Mouse (Mus musculus): ENCODE results near the gene Tmem37.

Tmem37 gene

DNA sequence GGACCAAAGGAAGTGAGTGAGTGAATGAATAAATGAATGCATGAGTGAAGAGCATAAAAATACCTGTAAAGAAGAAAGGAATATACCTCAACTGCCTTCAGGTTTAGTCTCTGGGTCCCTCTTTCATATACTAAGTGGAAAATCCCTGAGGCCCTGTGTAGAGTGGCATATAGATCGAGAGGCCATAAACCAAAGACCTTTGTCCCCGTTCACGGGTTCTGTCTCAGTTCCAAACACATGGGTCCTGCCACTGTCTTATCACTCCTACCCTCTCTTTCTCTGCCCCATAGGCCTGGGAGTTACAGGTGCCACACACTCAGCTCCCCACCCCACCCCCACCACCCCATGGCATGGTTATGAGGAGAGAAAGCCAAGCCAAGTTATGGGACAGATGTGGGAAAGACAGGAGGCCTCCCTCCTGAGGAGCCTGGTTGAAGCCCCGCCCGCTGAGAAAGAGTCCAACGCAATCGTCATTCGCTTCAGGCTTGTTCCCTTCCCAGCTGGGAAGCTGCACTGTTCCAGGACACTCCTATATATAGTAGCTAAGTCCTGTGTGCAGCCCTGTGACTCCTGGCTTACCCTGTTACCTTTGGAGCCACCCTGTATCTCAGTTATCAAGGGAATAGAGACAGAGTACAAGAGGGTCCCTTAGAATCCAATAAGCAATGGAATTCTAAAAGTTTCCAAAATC, 17.2 kb upstream of the Tmem37 start:
- DNase-seq = no peak

DNA sequence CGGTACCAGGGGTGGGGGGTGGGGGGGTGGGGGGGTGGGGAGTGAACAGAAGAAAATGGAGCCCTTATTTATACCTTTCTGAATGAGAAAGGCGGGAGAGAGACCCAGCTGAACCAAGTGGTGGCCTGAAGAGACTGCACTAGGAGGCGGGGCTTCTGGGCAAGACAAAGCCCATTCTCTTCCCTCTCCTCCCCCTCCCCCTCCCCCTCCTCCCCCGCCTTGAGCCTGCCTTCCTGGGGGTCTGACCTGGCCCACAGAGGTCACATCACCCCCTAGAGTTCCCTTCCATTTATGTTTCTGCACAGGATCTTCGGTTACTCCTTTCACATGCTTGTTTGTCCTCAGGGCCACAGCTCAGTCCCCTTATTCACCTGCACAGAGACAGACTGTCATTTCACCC, 15.3 kb upstream of the Tmem37 start:
- DNase-seq = no peak

DNA sequence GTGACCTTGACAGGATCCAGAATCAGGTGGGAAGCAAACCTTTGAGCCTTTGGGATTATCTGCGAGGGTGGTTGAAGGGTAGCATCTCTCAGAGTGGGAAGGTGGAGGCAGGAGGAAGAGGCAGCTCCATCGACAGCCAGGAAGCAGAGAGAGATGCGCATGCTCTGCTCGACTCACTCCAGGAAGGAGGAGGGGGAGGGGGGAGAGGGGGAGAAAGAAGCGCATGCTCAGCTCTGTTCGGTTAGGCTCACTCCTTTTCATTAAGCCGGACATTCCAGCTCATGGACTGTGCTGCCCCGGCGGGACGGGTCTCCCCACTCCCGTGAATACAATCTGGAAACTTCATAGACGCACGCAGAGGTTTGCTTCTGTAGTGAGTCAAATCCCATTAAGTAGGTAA, 12.8 kb upstream of the Tmem37 start:
- no peak for DNase-seq

DNA sequence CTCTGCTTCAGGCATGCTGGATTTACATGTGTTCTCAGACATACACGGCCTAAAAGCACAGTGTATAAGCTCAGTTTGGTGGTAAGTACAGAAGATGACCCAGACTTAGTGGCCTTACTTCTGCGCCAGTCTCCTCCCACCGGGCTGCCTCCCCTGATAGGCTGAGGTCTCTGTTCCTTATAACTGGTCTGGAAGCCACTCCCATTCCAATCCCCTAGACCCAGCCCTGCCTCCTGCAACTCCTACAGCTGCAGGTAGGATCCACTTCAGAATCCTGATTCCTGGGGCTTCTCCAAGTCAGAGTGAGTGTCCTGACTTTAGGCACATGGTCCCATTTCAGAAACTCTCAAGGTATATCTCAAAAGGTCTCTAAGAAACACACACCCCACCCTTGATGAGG, 11.8 kb upstream of the Tmem37 start:
- DNase-seq = no peak

DNA sequence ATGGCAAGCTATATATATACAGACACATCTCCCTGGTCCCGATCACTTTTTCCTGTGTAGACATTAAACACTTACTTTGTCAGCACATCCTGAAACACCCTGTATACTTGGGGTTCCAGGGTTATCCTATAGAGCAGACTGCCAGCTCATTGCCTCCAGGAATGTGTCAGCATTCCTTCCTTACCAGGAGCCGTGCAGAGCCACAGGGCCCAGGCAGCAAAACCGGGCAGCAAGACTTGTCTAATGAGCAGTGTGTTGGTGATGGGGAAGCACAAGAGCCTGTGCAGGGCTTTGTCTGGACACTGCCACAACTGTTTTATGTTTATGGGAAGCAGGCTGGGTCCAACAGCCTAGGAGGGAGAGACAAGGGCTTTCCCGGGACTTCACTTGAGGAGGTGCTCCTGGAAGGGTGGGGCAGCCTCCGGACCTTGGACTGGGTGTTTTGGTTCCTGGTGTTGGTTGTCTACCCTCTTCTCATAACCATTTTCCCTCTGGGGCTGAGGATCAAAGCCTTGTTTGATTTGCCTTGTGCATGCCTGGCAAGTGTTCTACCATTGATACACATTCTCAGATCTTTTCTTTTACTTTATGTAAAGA, 10.1 kb upstream of the Tmem37 start:
- no peak for DNase-seq

DNA sequence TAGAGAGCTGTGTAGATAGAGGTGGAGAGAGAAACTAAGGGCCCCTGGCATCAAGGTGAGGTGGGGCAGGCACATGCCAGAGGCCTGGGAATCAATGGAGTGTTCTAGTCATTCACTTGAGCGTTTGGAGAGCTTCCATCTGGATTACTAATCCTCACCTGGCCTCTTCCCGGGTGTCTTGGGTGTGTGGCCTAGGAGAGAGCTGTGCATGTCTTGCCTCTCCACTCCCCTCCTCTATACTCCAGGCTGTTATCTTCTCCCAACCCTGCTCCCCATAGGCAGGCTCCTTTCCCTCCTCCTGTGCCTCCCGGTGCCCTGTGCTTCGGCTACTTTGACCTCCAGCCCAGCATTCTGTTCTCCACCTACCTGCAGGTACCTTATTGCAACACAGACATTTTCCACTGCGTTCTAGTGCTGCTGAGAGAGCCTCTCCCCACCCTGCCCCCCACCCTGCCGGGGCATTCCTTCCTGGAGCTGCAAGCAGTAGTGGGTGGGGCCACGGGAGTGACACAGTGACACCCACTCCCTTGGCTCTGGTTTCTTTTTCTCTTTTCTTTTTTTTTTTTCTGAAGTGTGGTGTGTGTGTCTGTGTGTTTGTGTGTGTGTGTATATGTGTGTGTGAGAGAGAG, 9.2 kb upstream of the Tmem37 start:
- no peak for DNase-seq

DNA sequence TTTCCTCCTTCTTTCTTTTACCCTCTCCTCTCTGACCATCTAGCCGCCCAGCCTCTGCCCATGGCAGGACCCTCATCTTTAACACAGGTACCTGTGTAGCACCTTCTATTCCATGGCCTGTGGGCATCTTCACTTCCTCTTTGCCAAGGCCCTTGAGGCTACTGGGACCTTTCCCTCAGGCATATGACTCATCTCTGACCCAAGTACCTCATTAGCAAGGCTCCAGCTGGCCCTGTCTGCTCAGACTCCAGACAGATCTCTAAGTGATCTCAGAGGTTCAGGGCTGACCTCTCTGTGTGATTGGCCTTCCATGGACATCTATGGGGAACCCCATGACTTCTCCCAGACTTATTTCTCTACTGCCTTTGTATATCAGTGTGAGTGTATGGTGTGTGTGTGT, 6.8 kb upstream of the Tmem37 start:
- DNase-seq = no peak

DNA sequence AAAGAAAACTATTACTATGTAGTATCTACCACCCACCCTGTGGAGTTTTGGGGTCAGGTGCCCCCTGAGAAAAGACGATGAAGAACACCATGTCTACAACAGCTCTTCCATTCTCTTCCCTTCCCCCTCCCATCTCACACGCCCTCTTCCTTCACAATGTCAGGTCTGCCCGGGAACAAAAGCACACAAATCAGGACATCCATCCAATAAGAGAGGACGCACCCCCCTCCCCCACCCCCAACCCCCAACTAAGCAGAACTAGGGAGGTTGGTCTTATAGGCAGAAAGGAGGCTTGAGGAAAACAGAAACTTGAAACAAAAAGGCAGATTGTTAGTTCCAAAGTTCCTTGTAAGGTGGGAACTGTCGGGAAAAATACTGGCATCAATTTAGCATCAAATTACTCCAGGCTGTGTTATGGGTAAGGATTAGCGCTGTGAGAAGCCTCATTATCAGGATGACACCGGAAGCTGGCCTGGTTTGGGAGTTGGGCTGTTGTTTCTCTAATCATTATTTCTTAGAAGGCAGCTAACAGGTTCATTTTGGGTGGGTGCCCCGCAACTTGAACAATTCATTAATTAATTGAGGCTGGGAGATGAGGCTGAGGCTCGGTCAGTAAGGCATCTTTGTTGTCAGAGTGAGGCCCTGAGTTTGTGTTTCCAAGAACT, 4.0 kb upstream of the Tmem37 start:
- no peak for DNase-seq

DNA sequence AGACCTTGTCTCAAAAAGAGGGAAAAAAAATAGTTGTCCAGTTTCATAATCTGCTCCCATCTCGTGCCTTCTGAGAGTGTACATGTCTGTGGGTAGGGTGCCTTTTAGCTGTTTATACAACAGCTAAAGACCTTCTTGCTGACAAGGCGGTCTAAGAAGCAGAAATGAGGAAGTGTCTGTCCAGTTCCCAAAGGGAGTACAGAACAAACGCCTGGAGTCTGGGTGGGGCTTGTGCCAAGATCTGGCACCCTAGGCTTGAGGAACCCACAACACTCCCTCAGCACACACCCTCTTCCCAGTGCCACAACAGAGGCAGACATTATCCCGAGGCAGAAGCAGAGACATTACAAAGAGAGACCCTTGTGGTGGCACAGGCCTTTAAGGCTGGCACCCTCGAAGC, 1.6 kb upstream of the Tmem37 start:
- DNase-seq = no peak

DNA sequence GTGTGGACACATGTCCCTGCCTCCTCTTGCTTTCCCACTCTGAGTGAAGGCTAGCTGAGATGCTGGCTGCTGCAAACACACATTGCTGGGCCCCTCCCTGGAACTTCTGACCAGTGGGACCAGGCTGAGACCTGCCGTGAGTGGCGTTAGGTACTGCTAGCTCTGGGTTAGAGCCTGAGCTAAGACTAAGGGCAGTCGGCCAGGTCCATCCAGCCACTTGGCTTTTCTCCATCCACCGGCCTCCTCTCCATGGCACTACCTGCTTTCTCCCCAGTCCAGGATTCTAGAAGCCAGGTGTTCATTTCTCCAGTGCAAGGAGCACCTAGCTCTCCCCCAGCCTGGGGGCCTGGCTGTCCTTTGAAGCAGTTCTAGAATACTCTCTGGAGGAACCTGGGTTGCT, 1.1 kb upstream of the Tmem37 start:
- DNase-seq = no peak

DNA sequence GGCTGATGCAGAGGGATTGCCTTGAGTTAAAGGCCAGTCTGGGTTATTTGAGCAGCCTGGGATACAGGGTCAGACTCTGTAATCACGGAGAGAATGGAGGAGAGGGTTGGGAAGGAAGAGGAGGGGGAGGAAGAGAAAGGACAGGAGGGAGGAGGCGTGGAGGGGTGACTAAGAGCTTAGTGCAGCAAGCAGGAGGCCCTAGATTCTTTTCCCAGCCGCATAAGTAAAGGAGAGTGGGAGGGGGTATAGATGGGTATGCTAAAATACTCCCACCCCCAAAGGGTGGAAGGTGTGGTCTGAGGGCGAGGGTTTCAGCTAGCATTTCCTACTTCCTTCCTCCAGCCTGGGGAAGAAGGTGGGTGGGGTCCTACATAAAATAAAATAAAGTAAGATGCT, 431 bp upstream of the Tmem37 start:
- DNase-seq = no peak

DNA sequence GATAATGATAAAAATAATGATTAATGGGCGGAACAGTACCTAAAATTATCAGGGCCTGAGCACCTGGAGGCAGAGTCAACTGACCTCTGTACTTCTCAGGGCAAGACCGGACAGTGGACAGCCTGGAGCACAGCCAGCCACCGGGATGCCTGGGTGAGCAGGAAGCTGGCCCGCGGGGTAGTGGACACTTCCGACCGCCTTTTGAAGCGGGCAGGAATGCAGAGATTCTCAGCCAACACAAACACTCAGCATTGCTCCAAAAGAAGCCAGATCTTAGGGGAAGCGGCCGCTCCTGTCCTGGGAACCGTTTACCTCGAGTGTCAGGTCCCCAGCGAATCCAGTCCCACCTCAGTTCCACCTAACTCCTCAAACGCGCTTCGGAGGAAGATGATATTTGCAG, 974 bp downstream of the Tmem37 start:
- DNase-seq = no peak

DNA sequence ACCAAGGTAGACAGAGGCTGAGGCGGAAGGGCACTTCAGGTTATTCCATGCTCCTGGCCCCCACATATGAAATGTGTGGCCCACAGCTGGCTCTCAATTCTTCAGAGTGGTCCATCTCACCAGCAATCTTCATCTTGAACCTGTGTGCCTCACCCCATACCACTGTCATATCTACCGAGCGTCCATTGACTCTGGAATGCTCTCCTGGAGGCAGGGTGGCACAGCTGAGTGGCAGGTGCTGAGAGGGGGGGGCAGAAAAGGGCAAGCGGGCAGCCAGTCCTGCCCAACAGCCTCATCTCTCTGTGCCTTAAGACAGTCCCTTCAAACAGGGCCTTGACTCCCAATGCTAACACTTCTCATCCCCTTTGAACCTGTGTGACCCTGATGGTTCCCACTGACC, 2.7 kb downstream of the Tmem37 start:
- DNase-seq = no peak

DNA sequence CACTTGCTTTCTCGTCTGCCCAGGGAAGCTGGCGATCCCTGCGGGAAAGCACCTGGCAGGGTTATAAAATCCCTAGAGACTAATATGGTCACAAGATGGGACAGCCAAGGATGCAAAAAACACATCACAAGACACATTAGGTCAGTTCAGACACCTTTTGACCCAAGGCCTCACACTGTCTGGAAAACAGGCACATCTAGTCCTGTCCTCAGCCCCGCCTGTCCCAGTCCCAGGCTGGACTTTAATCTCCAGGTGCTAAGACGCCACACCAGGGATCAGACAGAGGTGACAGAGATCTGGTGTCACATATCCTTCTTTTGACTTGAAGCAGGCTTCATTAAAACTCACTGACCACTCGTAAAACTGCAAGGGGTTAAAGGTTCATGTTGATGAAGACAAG, 3.7 kb downstream of the Tmem37 start:
- no peak for DNase-seq

DNA sequence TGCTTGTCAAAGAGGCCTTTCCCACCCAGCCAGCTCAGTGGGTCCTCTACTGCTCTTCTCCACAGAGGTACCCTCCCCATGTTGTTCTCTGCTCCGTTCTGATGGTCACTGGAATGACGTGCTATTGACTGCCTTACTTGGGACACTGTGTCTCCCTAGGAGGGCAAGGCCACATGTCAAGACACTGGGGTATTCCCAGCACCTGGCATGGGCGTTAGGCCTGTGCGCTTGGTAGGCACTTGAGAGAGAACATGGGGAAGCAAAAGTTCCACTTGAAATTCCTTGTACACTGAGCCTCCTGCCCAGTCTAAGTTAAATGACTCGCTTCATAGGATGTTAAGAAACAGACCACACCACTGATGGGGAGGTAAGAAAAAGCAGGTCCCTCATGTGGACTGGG, 4.8 kb downstream of the Tmem37 start:
- DNase-seq = no peak

DNA sequence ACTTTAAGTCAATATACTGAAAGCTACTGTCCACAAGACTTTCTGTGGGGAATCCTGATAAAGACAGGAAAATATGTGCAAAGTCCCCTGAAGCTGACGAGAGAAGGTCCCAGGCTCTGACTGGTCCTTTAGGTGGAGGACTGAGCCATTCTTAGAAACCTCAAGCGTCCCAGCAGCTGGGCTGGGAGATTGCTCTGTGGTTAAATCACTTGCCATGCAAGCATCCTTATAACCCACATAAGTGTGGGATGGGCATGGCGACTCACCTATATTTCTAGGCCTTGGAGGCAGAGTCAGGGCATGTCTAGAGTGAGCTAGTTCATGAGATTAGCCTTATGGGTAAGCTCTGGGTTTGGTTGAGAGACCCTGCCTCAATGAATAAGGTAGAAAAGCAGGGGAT, 7.2 kb downstream of the Tmem37 start:
- no peak for DNase-seq

DNA sequence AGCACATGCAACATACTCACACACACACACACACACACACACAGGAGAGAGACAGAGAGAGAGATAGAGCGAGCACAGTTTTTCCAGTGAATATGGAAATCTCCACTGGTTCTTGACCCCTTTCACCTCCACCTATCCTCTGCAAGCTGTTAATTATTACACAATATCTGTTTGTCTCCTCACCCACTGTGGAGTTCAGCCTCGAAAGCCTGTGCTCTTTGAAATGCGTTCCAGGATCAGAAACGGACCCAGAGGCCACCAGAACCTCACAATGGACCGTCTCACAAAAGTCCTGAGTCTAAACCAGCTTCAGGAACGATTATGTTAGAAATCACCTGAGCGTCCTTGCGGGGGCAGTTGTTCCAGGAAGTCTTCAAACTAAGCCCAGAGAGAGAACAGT, 7.7 kb downstream of the Tmem37 start:
- no peak for DNase-seq

DNA sequence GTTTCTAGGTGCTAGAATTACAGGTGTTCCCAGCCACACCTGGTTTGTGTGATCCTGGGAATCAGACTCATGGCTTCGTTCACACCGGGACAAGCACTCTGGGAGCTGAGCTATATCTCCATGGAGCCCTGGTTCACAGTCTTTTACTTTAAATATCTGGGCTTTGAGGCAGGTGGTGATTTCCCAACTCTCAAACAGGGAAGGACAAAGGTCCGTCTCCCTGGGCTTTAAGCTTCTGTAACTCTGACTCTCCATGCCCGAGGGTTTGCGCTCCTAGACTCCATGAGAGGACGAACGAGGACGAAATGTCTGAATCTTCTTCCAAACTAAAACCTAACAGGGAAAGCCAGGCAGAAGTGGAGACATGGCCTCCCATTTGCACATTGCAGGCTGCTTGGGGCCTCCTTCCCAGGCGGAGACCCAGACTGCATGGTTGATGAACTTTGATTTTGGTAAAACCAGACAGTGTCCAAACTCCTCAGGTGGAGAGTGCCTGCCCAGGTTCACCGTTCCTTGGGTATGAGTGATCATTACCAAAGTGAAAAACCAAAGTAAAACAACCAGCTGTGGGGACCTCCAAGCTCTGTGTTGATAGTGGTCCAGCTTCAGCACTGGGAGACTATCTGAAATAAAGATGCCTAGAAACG, 9.7 kb downstream of the Tmem37 start:
- no peak for DNase-seq

DNA sequence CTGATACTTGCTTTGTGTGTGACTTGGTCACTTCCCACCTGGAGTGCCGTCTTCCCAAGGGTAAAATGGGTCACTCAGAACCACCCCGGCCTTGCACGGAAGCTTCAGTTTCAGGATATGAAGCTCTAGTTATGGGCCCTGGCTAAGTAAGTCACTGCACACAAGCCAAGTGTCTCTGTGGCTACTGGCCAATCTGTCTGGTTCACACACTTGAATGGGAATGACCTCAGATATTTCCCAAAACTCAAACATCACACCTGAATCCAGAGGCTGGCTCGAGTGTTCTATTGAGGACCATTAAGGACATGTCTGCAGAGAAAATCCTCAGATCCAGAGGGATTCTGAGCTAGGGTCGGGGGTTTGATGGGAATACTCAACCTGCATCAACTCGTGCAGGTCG, 11.6 kb downstream of the Tmem37 start:
- no peak for DNase-seq

DNA sequence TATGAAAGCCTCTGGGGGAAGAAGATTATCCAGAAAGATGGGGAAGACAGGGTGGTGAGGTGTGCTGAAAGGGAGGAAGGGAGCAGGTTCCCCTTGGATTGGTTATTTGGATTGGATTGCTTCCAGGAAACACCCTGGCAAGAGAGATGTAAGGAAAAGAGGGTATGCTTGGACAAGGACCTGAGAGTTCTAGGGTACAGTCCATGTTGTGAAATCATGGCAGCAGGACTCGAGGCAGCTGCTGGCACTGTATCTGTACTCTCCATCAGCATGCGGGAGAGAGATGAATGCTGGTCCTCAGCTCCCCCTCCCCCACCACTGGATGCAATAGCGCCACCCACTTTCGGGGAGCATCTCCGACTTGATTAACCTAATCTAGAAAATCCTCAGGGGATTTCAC, 13.2 kb downstream of the Tmem37 start:
- DNase-seq = no peak

DNA sequence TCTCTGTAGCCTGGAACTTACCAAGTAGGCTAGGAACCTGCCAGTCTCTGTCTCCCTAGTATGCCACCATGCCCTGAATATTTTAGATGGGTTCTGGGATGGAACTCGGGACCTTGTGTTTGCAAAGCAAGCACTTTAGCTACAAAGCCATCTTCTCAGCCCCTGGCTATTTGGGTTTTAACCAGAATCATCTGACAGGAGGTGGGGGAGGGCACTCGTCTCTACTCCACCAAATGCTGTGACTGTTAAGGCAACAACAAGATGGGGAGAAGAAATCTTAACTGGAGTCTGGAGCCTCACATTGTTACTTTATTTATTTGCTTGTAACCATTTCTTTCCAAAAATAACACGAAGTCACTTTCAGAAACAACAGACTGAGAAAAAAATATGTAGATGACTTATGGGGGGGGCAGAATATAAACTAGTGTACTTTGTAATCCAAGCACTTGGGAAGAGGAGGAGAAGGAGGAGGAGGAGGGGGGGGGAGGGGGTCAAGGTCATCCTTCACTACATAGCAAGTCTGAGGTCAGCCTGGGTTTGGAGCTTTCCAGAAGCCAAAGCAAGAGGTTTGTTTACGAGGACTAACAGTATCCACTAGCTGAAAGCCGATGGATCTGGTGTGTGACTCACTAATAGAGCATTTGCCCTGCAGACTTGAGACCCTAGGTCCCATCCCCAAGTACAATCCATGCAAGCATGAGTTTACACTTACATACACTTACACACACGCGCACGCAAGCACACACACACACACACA, 16.0 kb downstream of the Tmem37 start:
- DNase-seq = no peak

DNA sequence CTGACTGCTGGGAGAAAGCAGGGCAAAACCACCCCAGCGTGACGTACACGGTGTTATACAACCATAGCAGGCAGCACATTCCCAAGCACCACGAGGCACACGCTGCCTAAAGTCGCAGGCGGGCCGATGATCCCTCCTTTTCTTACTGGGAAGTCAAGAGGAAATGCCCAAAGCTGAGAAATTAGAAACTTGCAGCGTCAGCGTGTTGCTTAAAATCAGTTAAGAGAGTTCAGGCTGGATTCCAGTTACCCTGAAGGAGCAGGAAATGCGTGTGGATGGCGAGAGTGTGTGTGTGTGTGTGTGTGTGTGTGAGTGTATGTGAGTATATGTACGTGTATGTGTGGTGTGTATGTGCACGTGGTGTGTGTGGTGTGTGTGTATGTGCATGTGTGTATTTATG, 16.8 kb downstream of the Tmem37 start:
- DNase-seq = no peak

DNA sequence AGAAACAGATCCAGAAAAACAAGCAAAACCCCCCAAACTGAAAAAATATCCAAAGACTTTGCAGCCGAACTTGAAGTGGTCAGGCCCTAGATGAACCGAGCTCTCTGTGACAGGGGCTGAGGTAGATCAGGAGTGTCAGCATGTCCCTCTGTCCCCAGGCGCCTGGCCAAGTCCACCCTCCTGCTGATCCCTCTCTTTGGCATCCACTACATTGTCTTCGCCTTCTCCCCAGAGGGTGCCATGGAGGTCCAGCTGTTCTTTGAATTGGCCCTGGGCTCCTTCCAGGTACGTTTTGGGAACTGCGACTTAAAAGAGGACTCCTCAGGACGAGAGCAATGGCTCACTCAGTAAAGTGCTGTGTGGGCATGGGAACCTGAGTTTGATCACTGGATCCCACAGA, 17.6 kb downstream of the Tmem37 start:
- no peak for DNase-seq
